Mouse (Mus musculus): ENCODE measurements around the gene Gm49366.
A peak's percentile ranks its signal among the peaks of the same experiment; 100 is the strongest.
"Not testable (repeated sequence)": the region's sequence is repeated elsewhere in the genome, so short reads cannot be mapped to it uniquely, and the experiment has no call there.

Gm49366 gene

GRCm38 (mm10) chr12:84038691-84039111 lies at the start of gene Gm49366:
Gene Gm49366, plus strand, starts transcription at chr12:84038935.
- DNase-seq (ENCODE audit: low spot score), result peak; percentile 37

GRCm38 (mm10) chr12:83989378-83989777 lies 49.4 kb upstream of the Gm49366 start:
- DNase-seq (ENCODE audit: low spot score), result no peak

- DNase-seq (ENCODE audit: low spot score), result no peak
Observed at GRCm38 (mm10) chr12:83997221-83997620, 41.5 kb upstream of the Gm49366 start.

GRCm38 (mm10) chr12:83998341-83999107 lies 40.2 kb upstream of the Gm49366 start:
- no peak for DNase-seq (ENCODE audit: low spot score)

GRCm38 (mm10) chr12:83999237-83999636 lies 39.5 kb upstream of the Gm49366 start:
- peak; percentile 25 for DNase-seq (ENCODE audit: low spot score)

GRCm38 (mm10) chr12:84000418-84000817 lies 38.3 kb upstream of the Gm49366 start:
- no peak for DNase-seq (ENCODE audit: low spot score)

GRCm38 (mm10) chr12:84003866-84004265 lies 34.9 kb upstream of the Gm49366 start:
- no peak for DNase-seq (ENCODE audit: low spot score)

GRCm38 (mm10) chr12:84008251-84008650 lies 30.5 kb upstream of the Gm49366 start:
- DNase-seq (ENCODE audit: low spot score), result no peak

GRCm38 (mm10) chr12:84008729-84009128 lies 30.0 kb upstream of the Gm49366 start:
- no peak for DNase-seq (ENCODE audit: low spot score)

GRCm38 (mm10) chr12:84009171-84009965 lies 29.4 kb upstream of the Gm49366 start, which contains the start of gene Acot1:
Gene Acot1, plus strand, starts transcription at chr12:84009490.
- DNase-seq (ENCODE audit: low spot score), result peak; percentile 73

GRCm38 (mm10) chr12:84010201-84010600 lies 28.5 kb upstream of the Gm49366 start:
- DNase-seq (ENCODE audit: low spot score), result no peak

GRCm38 (mm10) chr12:84011251-84012040 lies 27.3 kb upstream of the Gm49366 start:
- DNase-seq (ENCODE audit: low spot score), result peak; percentile 78

- DNase-seq (ENCODE audit: low spot score), result no peak
Observed at GRCm38 (mm10) chr12:84013130-84013529, 25.6 kb upstream of the Gm49366 start.

GRCm38 (mm10) chr12:84013701-84014100 lies 25.0 kb upstream of the Gm49366 start:
- DNase-seq (ENCODE audit: low spot score), result no peak

GRCm38 (mm10) chr12:84020528-84020927 lies 18.2 kb upstream of the Gm49366 start:
- DNase-seq (ENCODE audit: low spot score), result peak; percentile 38

- not testable (repeated sequence) for DNase-seq (ENCODE audit: low spot score)
Observed at GRCm38 (mm10) chr12:84022266-84022665, 16.5 kb upstream of the Gm49366 start.

GRCm38 (mm10) chr12:84023052-84023745 lies 15.5 kb upstream of the Gm49366 start:
- no peak for DNase-seq (ENCODE audit: low spot score)

GRCm38 (mm10) chr12:84025888-84026287 lies 12.8 kb upstream of the Gm49366 start:
- DNase-seq (ENCODE audit: low spot score), result no peak

GRCm38 (mm10) chr12:84028328-84028727 lies 10.4 kb upstream of the Gm49366 start:
- not testable (repeated sequence) for DNase-seq (ENCODE audit: low spot score)

- DNase-seq (ENCODE audit: low spot score), result not testable (repeated sequence)
Observed at GRCm38 (mm10) chr12:84029043-84029442, 9.7 kb upstream of the Gm49366 start.

GRCm38 (mm10) chr12:84030659-84031332 lies 7.9 kb upstream of the Gm49366 start:
- peak; percentile 64 for DNase-seq (ENCODE audit: low spot score)

All from ovary, postnatal 36 days (tissue).